Mouse (Mus musculus): ENCODE results near the gene Fdx1l.
"Not testable (repeated sequence)": the region's sequence is repeated elsewhere in the genome, so short reads cannot be mapped to it uniquely, and the experiment has no call there.

The Fdx1l gene

DNA sequence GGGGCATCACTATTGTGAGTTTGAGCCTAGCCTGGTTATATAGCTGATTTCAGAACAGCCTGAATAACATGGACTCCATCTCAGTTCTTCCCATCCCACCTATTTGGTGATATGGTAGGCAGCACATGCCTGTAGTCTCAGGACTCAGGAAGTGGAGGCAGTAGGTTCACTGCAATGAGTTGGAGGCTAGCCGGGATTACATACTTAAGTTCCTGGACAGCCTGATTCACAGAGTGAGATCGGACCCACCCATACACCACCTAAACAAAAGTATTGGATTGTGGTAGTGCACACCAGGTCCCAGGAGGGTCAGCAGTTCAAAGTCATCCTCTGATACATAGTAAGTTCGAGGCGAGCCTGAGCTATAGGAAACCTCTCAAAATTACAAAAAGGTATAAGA, 773 bp downstream of the Fdx1l start:
- peak in 1 of 2 experiments; percentile 13 for DNase-seq

GRCm38 (mm10) chr9:21067006-21067684, 6.3 kb downstream of the Fdx1l start, which contains the start of gene Zglp1:
Gene Zglp1, minus strand, starts transcription at chr9:21067093.
- DNase-seq = no peak

DNA sequence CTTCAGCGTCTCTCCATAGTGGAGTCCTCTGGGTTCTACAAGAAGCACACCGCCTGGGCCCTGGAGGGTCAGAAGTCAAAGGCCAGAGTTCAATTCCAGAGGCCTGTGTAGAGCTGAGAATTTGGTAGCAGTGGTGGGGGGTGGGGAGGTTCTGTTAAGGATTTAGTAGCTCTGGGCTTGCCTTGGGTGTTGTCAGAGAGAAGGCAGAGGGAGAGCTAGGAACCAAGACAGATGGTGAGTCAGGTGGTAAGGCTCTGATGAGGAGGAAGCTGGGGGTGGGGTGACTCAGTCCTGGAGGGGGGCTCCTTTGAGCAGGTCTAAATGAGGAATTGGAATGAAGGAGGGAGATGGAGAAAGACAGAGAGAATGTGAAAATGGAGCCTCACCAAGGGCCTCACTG, 10.5 kb downstream of the Fdx1l start:
- DNase-seq = no peak

- DNase-seq = no peak
Measured at GRCm38 (mm10) chr9:21051578-21051977, 21.8 kb downstream of the Fdx1l start.

DNA sequence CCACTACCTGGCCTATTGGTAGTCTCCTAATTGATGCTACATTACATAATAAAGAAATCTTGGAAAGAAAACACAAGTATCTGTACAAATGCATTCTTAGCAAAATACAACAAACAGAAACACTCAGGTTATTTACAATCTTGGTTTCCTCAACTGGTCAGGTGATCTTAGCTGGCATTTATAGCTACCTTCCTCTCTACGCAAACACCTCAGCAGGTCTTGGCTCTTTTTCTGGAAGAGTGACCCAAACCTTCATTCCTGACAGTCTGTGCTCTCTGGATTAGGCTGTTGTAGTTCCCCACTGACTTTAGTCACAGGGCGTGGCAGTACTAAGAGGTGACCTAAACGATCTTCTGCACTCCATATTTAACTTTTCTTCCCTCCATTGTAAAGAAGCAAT, 28.2 kb downstream of the Fdx1l start:
- DNase-seq = no peak

- not testable (repeated sequence) for DNase-seq
Measured at GRCm38 (mm10) chr9:21044785-21045184, 28.6 kb downstream of the Fdx1l start.

GRCm38 (mm10) chr9:21043563-21043962, 29.9 kb downstream of the Fdx1l start:
- no peak for DNase-seq

- peak; percentile 34 to 54 for DNase-seq
Measured at GRCm38 (mm10) chr9:21041308-21041707, 32.1 kb downstream of the Fdx1l start.

DNA sequence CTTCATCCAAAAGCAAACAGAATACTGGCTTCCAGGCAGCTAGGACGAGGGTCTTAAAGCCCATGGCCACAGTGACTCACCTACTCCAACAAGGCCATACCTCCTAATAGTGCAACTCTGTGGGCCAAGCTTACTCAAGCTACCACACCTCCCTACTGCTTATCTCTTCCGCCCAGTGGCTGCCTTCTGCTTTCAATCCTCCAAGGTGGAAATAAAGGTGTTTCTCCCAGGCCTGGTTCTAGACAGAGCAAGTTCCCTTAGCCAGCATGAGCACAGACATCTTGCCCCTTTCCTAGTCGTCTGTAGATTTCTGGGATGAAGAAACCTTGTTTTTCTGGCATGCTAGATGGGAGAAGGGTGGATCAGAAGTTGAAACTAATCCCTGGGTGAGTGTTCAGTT, 33.6 kb downstream of the Fdx1l start:
- no peak for DNase-seq

- peak; percentile 69 to 79 for DNase-seq
Measured at GRCm38 (mm10) chr9:21037481-21037891, 35.9 kb downstream of the Fdx1l start.

- DNase-seq = peak in 1 of 2 experiments; percentile 40
Measured at GRCm38 (mm10) chr9:21036666-21037065, 36.7 kb downstream of the Fdx1l start.

GRCm38 (mm10) chr9:21036161-21036560, 37.3 kb downstream of the Fdx1l start:
- DNase-seq = peak in 1 of 2 experiments; percentile 29

DNA sequence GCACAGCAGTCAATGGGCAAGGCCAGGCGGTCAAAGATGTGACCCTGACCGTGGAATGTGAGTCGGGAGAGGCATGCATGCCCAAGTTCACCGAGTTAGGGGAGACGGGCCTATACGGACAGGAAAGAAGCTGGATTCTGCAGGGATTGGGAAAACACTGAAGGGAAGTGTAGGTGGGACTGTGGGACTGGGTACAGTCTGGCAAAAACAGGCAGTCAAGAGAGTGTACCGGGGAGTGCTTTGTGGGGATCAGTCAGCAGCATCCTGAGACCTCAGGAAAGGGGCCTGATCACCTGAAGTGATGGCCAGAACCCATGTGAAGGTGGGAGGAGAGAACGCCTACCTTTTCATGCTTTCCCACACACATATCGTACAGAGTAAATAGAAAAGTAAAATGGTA, 37.8 kb downstream of the Fdx1l start:
- DNase-seq = no peak

GRCm38 (mm10) chr9:21034481-21035085, 38.8 kb downstream of the Fdx1l start:
- peak; percentile 57 to 62 for DNase-seq

GRCm38 (mm10) chr9:21033136-21033535, 40.3 kb downstream of the Fdx1l start:
- DNase-seq = peak; percentile 91 to 94

DNA sequence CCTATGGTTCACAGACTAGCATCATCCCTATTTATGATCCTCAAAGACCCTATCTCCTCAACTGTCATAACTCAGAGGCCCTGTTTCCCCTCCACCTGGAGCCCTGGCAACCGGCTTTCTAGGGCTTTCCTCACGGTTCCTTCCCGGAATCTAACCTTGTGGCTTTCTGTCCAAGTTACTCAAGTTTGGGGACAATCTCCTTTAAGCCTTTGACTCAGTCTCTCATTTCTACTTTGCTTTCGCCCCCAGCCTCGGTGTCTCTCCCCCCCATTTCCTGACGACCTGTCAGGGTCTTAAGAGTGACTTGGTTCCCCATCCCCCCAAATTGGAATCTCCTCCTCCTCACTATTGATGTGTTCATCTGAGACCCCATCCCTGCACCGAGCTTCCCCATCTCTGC, 40.9 kb downstream of the Fdx1l start:
- DNase-seq = no peak

DNA sequence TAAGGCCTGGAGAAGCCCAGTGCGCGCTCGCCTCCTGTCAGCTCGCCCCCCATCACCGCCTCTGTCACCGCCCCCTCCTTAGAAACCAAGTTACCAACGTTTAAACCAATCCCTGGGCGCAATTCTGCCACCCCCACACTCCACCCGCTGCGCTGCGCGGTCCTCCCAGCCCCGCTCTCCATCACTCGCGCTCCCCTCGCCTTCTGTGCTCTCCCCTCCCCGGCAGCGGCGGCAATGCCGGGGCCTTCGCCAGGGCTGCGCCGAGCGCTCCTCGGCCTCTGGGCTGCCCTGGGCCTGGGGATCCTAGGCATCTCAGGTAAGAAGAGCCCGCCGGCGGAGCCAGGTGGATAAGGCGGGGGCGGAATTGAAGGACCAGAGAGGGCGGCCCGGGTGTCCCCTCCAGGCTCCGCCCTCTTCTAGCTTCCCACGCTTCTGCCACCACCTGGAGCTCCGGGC, 41.5 kb downstream of the Fdx1l start, which contains the start of gene Icam5:
Gene Icam5 (plus strand): TSS at position 178 of the 456 bp plus-strand sequence.
- DNase-seq = peak; percentile 37 to 45

GRCm38 (mm10) chr9:21031251-21031895, 42.0 kb downstream of the Fdx1l start:
- DNase-seq = peak; percentile 65 to 81

DNA sequence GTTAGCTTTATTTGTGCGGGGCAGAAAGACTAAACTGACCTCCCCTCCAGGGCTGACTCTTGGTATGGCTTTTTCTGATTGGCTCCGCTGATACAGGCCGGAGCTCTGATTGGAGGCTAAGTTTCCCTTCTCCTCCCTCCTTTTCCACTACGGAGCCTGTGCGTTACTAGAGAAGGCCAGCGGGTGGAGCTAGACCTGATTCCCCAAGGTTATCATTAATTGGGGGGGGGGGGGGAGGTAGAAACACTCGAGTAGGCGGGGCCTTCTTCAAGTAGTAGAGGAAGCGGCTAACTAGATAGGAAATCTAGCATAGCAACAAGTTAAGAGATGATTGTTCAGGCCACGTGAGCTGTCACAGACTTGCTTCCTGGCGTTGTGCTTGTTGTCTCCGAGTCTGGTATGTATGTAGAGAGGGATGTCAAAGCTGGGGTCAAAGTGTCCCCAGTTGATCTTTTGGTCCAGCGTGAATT, 42.6 kb downstream of the Fdx1l start:
- DNase-seq = peak; percentile 93 to 95

- DNase-seq = peak in 1 of 2 experiments; percentile 20
Measured at GRCm38 (mm10) chr9:21030055-21030600, 43.3 kb downstream of the Fdx1l start.

DNA sequence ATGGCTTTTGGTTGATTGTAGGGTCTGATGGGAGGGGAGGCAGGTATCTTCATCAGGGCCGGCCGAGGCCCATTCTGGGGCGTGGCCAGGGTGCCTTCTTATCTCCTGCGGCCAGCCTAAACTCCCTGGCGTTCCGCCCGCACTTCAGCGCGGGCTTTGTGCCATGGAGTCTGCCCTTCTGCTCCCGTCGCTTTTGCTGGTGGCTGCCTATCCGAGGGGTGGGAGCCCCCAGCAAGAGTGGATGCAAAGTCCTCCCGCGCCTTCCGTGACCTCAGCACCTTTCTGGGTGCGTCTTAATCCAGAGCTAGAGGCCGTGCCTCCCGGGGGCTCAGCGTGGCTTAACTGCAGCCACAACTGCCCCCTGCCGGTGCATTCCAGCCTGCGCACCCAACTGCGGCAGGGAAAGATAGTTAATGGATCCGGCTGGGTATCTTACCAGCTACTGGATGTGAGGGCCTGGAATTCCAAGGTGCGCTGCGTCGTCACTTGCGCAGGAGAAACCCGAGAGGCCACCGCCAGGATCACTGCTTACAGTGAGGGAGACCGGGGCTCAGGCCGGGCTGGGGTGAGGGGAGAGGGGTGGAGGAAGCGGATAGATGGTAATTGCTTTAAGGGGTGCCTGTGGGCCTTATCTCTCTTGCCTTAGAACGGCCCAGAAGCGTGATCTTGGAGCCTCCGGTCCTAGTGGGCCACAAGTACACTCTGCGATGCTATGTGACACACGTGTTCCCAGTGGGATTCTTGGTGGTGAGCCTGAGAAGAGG, 43.9 kb downstream of the Fdx1l start, which contains the start of gene Icam4:
Gene Icam4 (plus strand): TSS at position 83 of the 764 bp plus-strand sequence.
- peak; percentile 90 to 92 for DNase-seq

GRCm38 (mm10) chr9:21028560-21029110, 44.8 kb downstream of the Fdx1l start:
- no peak for DNase-seq

Data from kidney, postnatal 4 days (tissue).